Mouse (Mus musculus): ENCODE results near the gene Uqcrq.
A peak's percentile ranks its signal among the peaks of the same experiment; 100 is the strongest.
"Not testable (repeated sequence)": the region's sequence is repeated elsewhere in the genome, so short reads cannot be mapped to it uniquely, and the experiment has no call there.

The Uqcrq gene

DNA sequence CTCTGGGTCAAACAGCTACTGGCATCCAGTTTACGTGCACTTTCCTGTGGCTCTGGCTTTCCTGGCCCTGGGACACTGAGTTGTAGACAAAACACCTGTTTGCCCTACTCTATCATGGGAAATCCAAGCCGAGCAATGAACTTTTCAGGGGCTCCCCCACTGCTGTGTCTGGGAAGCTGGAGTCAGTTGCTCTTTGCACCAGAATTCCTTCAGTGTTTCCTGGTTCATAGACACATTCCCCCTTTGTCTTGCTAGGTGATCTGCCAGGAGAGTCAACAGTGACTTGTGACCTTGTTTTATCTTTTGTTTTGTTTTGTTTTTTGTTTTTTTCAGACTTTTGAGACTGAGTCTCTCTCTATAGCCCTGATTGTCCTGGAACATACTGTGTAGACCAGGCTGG lies 20.7 kb upstream of the Uqcrq start:
- DNase-seq (ENCODE audit: low spot score): no peak

GRCm38 (mm10) chr11:53450070-53450705 lies 19.6 kb upstream of the Uqcrq start:
- DNase-seq (ENCODE audit: low spot score): no peak

DNA sequence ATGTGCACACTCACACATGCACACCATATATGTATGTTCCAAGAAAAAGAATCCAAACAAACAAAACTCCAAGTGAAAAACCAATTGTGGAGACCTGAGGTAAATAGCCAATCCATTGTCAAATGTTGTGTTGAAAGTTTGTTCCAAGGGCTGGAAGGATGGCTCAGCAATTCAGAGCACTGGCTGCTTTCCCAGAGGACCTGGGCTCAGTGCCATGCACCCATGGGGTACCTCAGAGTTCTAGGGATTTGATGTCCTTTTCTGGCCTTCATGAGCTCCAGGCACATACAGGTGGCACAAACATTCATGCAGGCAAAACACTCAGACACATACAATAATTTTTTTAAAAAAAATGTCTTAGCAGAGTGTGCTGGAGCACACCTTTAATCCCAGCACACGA lies 17.9 kb upstream of the Uqcrq start:
- DNase-seq (ENCODE audit: low spot score): no peak

GRCm38 (mm10) chr11:53447996-53448395 lies 17.4 kb upstream of the Uqcrq start:
- no peak for DNase-seq (ENCODE audit: low spot score)

GRCm38 (mm10) chr11:53446183-53446582 lies 15.6 kb upstream of the Uqcrq start:
- no peak for DNase-seq (ENCODE audit: low spot score)

DNA sequence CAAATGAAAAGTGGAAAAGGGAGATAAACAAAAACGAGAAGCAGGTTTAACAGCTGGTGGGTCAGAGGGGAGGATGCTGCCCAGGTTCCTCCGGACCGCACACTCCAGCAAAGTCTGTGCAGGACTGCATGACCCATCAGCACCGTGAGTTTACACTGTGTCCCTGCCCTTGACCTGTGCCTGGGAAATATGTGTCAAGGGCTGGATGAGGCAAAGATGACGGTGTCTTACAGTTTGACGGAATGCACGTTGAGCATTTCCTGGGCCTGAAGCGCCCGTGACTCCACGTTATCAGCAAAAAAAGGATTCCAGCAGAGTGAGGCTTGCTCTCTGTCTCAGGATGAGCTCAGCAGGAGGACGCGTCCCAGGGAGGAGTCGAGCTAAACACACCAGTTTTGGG lies 14.9 kb upstream of the Uqcrq start:
- no peak for DNase-seq (ENCODE audit: low spot score)

DNA sequence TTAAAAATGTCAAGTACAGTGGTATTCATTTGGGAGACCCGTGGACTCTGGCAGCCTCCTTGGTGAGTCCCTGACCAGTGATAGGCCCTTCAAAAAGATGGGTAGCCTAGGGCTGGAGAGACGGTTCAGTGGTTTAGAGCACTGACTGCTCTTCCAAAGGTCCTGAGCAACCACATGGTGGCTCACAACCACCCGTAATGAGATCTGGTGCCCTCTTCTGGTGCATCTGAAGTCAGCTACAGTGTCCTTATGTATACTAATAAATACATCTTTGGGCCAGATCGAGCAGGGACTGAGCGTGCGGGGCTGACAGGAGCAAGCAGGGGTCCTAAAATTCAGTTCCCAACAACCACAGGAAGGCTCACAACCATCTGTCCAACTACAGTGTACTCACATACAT lies 13.2 kb upstream of the Uqcrq start:
- peak; percentile 36 for DNase-seq (ENCODE audit: low spot score)

DNA sequence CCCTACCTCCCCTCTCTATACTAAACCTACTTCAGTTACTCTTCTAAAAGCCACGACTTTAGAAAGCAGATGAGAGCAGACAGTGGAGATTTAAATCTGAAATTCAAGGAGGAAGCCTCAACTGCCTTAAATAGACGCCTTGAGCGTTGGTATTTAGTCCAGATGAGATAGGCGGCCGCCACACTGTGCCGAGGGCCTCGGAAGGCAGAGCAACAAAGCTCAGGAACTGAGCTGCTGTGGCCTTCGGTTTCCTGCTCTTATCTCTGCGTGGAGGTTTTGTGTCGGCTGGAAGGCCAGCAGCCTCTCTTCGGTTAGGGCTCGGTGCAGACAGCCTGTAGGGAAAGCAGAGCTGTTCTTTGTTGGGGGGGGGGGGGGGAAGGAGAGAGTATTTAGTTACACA lies 11.3 kb upstream of the Uqcrq start:
- DNase-seq (ENCODE audit: low spot score): no peak

DNA sequence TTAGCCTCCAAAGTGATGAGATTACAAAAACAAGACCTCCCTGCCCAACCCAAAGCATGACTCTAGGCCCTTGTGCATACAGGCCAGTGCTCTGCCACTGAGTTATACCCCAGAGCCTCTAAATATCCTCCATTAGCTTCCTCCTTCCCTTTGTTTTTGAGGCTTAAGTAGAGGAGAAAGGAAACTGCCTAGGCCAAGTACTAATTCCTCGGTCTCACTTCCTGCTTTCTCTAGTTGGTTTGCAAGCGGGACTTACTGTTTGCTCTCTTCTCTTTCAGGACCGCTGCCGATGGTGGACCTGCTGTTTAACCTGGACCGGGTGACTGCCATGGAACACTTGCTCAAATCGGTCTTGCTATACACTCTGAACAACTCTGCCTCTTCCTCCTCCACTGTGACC lies 5.7 kb upstream of the Uqcrq start:
- DNase-seq (ENCODE audit: low spot score): no peak

DNA sequence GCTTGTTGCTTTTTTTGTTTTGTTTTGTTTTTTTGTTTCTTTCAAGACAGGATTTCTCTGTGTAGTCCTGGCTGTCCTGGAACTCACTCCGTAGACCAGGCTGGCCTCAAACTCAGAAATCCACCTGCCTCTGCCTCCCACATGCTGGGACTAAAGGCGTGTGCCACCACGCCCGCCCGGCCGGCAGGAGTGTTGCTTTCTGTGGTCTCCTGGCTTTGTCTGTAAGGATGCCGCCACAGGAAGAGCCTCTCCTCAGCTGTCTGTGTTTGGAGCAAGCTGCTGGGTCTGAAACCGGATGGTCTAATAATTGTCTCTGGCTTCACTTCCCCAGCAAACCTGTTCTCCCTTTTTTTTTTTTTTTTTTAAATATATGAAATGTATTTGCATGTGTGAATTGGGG lies 4.9 kb upstream of the Uqcrq start:
- DNase-seq (ENCODE audit: low spot score): no peak

- no peak for DNase-seq (ENCODE audit: low spot score)
These were observed 2.4 kb upstream of the Uqcrq start for GRCm38 (mm10) chr11:53433057-53433456.

DNA sequence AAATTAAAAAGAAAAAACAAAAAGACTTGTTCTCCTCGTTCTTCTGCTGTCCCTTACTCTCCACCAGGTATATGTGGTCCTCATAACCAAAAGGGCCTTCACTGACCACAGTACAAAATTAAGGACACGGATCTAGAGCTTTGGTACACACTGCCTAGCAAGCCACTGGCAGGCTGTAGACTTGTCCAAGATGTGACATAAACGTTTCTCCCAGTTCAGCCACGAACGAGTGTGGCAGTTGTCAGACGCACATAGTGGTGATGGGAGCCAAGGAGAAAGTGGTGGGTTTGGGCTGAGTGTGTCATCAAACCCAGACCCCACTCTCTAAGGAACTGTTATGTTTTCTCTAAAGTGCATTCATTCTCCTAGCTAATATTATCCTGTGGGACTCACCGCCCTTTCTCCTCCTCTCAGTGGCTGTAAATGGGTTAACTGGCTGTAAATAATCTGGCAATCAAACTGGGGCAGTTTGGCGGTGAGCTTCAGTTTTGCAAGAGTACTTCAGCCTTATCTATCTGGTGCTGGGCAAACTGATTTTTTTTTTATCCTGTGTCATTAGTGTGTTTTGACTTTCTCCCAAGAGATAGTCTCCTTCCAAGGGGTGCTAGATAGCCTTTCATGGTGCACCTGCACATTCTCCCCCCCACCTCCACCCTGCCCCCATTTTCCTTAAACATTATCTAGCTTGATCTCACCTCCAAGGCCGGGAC lies 871 bp upstream of the Uqcrq start:
- no peak for DNase-seq (ENCODE audit: low spot score)

DNA sequence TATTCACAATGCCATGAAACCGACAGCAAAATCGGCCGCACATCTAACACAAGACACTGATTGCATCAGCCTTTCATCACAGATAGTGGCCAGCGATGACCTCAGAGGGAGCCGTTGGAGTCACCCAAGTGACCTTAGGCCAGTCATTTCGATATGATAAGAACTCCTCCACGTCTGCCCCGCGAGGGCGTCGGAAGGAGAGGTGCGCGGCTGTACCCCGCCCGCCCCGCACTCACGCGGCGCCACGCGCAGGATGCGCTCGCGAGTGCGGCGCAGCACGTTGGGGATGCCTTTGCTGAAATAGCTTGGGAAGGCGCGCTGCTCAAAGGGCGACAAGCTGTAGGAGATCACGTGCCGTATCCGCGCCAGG lies 346 bp downstream of the Uqcrq start:
- DNase-seq (ENCODE audit: low spot score): peak; percentile 26

DNA sequence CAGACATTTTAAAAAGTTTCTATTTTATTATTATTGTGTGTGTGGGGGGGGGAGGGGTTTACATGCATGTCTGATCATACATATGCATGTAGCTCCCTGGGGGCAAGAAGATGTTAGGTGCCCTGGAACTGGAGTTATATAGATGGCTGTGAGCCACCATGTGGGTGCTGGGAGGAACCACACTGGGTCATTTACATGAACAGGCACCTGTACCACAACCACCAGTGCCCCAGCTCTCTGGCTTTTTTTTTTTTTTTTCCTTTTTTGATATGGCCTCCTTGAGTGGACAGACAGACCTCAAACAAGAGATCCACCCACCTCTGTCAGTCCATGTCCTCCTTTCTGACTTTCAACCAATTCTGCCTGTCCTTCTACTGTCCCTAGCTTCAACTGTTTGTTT lies 1.4 kb downstream of the Uqcrq start:
- no peak for DNase-seq (ENCODE audit: low spot score)

DNA sequence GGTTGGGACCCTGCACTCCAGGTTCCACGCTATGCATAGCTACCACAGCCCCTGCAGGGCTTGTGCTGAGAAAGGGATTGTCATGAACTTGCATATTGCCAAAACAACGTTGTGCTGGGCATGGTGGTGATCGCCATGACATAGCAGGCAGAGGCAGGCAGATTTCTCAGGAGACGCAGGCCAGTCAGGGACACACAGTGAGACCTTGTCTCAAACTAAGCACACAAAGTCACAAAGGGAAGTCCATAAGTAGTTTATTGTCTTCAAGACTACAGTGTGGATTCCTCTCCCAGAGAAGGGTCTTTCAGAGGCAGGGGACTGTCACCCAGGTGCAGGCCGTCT lies 1.9 kb downstream of the Uqcrq start:
- no peak for DNase-seq (ENCODE audit: low spot score)

DNA sequence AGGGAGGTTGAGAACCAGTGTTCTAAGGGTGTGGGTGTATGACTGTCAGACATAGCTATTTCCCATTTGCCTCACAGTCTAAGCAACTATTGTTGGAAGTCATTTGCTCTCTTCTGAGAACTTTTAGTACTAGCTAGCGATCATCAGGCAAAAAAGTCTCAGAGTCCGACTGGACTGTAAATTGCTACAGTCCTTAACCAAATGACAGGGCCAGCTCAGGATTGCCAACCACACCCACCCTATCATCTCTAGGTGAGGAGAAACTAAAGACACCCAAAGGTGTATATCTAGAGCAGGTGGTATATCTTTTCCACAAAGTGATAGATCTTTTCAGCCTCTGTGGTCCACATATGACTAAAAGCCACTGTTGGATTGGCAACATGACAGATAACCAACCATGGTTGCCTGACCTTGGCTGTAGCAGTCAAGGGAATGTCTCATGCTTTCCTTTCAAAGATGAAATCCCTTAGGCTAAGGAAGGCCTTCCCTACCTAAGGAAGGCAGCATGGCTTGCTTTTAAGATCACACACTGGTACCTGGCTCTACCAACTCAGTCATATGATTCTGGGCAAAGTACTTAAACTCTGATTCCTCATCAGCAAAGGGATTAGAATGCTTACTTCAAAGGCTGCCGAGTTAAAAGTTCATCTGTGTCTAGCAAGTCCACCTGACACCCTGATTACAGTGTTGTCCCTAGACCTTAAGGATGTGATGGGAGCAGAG lies 2.5 kb downstream of the Uqcrq start:
- DNase-seq (ENCODE audit: low spot score): no peak

- not testable (repeated sequence) for DNase-seq (ENCODE audit: low spot score)
These were observed 3.7 kb downstream of the Uqcrq start for GRCm38 (mm10) chr11:53426914-53427313.

- DNase-seq (ENCODE audit: low spot score): no peak
These were observed 4.8 kb downstream of the Uqcrq start for GRCm38 (mm10) chr11:53425711-53426255.

DNA sequence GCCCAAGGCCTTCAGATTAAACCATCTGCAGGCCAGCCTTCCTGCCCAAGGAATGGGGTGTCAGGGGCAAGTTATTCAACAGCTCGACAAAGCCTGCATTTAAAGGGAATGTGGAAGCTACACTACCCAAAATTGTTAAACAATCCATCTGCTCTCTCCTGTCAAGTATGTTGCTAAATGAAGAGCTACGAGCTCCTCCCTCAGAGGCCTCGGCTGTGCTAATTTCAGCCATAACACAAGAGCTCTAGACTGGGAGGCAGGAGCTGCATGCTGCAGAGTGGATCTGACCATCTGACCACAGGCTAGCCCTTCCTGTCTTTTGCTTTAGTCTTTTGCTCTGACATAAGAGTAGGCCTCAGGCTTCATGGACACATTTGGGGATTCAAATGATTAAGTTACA lies 5.4 kb downstream of the Uqcrq start:
- DNase-seq (ENCODE audit: low spot score): no peak

DNA sequence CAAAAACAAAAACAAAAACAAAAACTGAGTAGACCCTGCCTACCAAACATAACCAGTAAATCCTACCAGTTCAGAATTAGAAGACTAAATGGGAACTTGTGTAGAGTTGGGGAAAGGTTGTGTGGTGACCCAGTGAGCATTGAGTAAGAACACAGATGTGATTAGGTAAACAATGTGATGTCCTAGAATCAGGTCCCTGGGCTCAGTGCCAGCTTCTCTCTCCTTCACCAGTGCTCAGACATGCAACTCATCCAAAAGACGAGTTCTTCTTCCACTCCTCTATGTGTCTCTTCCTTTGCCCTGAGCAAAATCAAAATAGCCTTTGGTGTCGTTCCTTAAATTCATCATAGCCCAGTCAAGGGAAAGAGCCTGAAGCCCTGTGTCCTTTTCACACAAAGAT lies 5.8 kb downstream of the Uqcrq start:
- no peak for DNase-seq (ENCODE audit: low spot score)

GRCm38 (mm10) chr11:53423036-53423435 lies 7.6 kb downstream of the Uqcrq start, which contains the start of gene Leap2:
Leap2 (minus strand) TSS chr11:53423170.
- no peak for DNase-seq (ENCODE audit: low spot score)

- DNase-seq (ENCODE audit: low spot score): no peak
These were observed 12.6 kb downstream of the Uqcrq start for GRCm38 (mm10) chr11:53418048-53418447.

GRCm38 (mm10) chr11:53413871-53414270 lies 16.8 kb downstream of the Uqcrq start:
- DNase-seq (ENCODE audit: low spot score): no peak

Data from layer of hippocampus, adult 9-10 months (tissue).